Mouse (Mus musculus): ENCODE measurements around the gene Dnajc15. TPM values are rescaled to one million over a fixed set of nuclear protein-coding genes. Genes with fewer than 3 reads are reported as not detected.
"Not testable (repeated sequence)": the region's sequence is repeated elsewhere in the genome, so short reads cannot be mapped to it uniquely, and the experiment has no call there.

Gene Dnajc15
- total RNA-seq (2021): 100 to 1,000 TPM; 199 to 217 TPM

- DNase-seq: peak; percentile 93
These were observed at the start of gene Dnajc15 for GRCm38 (mm10) chr14:77874304-77875241. Dnajc15 (minus strand) TSS chr14:77875125.

DNA sequence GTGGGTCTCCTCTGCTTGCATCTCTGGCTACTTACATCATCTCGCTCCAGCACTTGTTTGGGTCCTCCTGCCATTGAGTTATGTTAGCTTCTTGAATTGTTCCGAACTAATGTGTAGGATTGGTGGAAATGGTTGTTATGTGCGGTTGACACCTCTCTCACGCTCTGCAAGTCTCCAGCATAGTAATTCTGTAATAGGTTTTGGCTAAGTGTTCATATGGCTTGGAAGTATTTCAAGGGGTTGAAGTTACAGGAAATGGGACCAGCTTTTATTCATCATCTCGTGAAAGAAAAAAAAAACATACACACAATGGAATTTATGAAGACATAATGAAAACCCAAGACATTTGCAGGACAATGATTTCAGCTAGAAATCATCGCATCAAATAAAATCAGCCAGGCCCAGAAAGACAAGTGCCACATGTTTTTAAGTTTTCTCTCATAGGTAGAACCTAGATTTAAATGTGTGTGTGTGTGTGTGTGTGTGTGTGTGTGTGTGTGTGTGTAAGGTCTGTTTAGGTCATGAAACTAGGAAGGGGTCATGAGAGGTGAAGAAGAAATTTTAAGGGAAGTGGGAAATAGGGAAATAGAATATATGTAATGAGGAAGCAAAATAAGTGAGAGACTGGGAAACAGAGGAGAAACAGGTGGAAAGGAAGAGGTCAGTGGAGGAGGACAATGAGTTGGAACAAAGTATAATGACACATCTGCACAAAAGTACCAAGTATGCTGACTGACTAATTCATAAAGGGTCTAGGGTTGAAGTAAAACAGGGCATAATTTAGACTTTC, 48.3 kb upstream of the Dnajc15 start:
- no peak for DNase-seq

DNA sequence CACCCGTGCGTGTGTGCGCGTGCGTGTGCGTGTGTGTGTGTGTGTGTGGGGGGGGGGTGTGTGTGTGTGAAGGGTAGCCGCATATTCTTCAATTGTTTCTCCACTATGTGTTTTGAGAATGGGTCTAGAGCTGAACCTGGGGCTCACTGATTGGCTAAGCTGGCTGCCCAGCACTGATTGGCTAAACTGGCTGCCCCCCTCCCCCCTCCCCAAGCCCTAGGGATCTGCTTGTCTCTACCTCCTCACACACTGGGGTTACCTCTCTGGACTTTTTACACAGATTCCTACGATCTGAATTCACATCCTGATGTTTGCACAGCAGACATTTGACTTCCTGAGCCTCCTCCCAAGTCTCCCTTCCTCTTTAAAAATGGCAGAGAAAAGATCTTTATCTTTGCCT, 46.7 kb upstream of the Dnajc15 start:
- no peak for DNase-seq

DNA sequence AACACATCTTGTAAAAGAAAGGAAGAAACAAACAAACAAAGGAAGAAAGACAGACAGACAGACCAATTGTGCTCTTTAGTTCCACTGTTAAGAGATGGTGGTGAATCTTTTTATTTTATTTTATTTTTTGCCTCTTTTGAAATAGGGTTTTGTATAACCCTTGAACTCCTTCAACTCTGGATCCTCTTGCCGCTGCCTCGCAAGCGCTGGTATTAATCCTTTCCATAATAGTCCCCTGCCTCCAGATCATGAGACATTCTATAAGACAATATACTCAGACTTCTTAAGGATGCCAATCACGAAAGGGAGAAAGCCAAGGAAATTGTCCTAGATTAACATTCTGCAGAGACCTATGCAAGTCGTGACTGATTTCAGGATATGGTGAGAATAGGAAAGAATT, 40.9 kb upstream of the Dnajc15 start:
- no peak for DNase-seq

- DNase-seq: no peak
These were observed 31.7 kb upstream of the Dnajc15 start for GRCm38 (mm10) chr14:77906586-77906985.

DNA sequence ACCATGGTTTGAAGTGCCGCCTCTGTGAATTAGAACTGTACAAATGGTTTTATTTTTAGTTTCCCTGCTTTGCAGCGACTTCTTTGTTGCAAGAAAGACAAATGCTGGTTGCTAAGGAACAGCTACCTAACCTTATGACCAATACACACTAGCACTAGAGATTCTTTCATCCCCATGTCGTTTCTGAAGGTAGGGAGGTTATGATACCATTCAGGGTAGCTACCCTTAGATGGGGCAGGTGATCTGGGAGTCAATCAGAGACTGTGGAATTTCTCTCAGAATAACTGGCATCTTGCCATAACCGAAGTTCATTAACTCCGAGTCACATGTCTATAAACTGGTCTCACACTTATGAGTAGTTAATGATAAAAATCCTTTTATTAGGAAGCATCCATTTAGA, 30.5 kb upstream of the Dnajc15 start:
- no peak for DNase-seq

- no peak for DNase-seq
These were observed 29.3 kb upstream of the Dnajc15 start, which contains the start of gene Epsti1 for GRCm38 (mm10) chr14:77904171-77904762. Epsti1 (plus strand) TSS chr14:77904239.

DNA sequence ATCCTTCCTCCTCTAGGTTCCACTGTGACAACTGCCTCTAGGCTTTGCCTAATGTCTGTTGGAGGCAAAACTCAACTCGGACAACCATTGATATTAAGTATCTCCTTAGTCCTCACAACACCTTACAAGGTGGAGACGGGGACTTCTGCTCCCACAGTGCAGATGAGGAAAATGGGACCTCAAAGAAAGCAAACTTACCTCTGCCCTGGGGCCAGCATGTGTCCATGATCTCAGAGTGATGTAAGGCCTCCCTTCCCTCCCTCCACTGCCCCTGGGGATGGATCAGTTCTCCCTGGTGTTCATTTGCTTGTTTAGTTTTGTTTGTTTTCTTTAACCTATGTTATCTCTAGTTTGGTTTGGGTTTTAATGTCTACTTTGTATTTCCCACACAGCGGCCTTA, 27.6 kb upstream of the Dnajc15 start:
- DNase-seq: no peak

DNA sequence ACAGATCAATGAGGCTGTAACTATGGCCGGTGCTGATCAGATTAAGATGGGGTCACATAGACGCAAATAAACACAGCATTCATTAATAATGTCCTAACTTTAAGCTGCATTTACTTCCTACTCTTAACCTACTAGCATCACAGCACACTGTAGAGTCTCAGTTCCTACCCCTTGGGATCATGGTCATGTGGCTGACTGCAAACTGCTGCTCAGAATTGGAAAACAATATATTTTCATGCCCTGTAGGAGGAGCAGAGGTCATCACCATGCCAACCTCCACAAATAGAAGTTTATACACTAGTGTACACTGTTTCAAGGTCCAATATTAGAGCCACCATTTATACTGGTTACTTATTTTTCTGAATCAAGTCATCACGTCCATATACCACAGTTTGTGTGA, 21.0 kb upstream of the Dnajc15 start:
- no peak for DNase-seq

DNA sequence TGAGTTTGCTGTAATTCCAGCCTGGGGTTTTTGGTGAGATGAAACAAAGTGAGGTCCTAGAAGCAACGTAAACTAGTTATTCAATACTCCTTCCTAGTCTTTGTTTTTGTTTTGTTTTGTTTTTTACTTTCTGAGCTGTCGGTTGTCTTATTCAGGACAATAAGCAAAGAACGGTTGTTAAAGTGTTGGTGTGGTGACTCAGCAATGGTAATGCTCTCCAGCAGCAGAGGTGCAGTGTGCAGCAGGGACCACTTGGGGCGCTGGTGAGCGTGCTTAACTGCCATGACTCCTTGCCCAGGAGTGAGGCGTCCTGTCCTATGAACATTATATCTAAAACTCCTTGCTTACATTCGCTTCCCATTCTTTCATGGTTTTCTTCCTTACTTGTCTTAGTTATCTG, 15.0 kb upstream of the Dnajc15 start:
- DNase-seq: no peak

DNA sequence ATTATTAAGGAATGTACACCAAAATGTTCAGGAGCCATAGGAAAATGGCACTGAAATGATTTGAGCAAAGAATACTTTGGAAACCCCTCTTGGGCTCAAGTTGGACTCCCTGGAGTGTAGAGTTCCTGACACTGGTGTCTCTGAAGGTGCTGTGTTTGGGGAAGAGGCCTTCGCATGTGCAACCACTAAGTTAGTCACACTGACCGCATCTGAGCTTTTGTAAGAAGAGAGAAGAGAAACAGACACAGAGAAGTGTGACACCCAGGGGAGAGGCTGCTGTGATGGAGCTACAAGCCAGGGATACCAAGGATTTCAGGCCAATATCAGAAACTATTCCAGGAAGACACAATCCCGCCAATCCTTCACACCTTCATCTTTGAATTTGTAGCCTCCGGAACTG, 12.0 kb upstream of the Dnajc15 start:
- no peak for DNase-seq

GRCm38 (mm10) chr14:77886376-77886775, 11.5 kb upstream of the Dnajc15 start:
- no peak for DNase-seq

GRCm38 (mm10) chr14:77882669-77883068, 7.7 kb upstream of the Dnajc15 start:
- DNase-seq: no peak

DNA sequence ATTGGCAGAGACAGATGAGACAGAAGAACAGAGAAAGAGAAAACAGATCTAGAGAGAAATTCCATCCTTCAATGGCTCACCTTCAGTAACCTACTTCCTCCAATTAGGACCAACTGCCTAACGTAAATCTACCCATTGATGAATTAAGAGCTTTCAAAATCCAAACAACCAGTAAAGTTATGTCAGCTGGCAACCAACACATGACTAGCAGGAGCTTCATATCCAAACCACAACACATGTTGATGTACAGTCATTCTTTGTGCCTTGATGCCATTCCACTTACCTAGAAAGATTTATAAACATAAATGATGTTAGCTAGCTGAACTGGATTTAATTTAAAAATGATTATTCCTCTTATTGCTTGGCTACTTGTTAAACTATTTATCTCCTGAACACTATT, 7.1 kb upstream of the Dnajc15 start:
- DNase-seq: no peak

DNA sequence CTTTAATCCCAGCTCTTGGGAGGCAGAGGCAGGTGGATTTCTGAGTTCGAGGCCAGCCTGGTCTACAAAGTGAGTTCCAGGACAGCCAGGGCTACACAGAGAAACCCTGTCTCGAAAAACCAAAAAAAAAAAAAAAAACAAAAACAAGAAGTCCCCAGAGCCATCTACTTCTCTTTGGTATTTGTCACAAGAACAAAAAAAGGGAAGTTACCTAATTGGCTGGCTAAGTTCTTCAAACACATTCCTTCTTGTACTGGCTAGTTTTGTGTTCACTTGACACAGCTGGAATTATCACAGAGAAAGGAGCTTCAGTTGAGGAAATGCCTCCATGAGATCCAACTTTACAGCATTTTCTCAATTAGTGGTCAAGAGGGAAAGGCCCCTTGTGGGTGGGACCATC, 3.0 kb upstream of the Dnajc15 start:
- DNase-seq: not testable (repeated sequence)

DNA sequence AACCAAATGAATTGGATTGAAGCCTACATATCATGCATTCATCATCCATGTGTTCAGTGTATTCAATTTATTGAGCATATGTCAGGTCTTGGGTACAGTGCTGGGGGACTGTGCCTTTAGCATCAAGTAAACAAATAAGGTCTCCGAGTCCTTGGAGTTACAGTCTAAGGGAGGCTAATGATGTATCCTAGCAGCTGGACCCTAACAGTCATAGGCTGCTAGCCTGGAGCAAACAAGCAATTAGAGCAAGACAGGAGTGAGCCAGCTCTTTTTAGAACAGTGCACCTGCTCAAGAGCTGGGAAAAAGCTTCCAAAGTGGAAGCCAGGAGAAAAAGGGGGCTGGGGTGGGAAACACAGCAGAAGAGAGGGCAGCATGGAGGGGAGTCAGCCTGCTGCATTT, 1.3 kb upstream of the Dnajc15 start:
- no peak for DNase-seq

DNA sequence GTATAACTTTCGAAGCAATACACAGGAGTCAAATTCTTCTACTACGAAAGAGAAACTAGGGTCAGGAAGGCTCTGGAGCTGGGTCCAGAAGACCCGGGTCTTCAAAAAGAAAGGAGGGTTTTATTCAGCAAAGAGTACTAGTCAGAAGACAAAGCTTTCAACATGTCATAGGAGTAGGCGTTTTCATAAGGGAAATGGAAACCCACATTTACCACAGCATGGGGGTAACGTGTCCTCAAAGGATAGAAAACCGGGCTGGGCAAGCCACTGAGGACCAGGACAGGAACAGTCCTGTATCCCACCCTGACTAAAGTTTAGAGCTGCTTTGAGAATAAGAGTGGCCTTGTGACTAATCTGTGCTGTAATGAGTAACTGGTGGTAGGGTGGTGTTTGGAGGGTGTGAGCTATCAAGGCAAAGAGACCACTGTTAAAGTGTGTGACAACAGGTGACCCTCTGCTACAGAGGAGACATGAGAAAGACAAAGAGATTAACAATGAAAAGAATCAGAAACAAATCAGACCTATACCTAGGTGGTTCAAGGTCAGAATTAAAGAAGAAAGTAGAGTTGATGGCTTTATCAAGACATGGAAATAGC, 3.4 kb downstream of the Dnajc15 start:
- no peak for DNase-seq

DNA sequence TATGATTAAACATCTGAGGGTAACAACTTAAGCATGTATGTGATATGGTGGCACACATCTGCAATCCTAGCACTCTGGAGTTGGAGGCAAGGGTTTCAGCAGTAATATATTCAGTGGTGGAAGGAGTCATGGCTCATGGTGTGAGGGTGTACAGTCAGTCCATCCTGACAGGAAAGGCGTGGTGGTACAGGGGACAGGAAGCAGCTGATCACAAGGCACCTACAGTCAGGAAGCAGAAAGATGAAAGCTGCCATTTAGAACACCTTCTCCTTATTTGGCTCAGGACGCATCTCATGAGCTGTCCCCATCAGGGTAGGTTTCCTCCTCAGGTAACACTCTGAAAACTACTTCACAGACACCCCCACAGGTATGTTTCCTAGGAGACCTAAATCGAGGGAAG, 4.0 kb downstream of the Dnajc15 start:
- no peak for DNase-seq

GRCm38 (mm10) chr14:77867601-77868000, 7.3 kb downstream of the Dnajc15 start:
- DNase-seq: no peak

DNA sequence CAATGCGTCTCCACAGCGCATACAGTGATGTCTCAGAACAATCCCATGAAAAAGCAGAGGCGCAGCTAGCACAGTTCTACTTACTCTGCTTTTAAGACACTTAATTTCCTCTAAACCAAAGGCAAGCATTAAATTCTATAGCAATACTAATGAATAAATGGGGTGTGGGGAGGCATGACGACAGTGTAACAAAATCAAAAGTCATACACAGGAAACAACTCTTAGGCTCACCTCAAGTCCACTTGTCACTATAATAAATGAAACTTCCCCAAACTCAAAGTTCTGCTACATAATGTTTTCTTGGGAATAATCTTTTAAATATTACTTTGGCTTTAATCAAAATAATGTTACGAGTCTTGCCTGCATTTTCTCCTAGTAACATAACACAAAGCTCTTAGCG, 10.4 kb downstream of the Dnajc15 start:
- DNase-seq: no peak

GRCm38 (mm10) chr14:77864051-77864450, 10.9 kb downstream of the Dnajc15 start:
- DNase-seq: no peak

GRCm38 (mm10) chr14:77860841-77861560, 13.9 kb downstream of the Dnajc15 start:
- DNase-seq: no peak

All from heart, postnatal 4 days (tissue).